Mouse (Mus musculus) CD4-positive, CD25-positive, alpha-beta regulatory T cell, adult 9 weeks (primary cell): Measurements from ENCODE around the gene Nova2. TPM values are rescaled to one million over a fixed set of nuclear protein-coding genes. Genes with fewer than 3 reads are reported as not detected.

Experiments
- polyA plus RNA-seq: library from polyadenylated mRNA; unstranded; fragments of 100-300 nt; shearing (Covaris generic); gene quantifications from one replicate; pipeline ENCODE4 v1.2.1, GENCODE M21; 2017

Gene Nova2
- polyA plus RNA-seq, result 0.06 TPM

DNA sequence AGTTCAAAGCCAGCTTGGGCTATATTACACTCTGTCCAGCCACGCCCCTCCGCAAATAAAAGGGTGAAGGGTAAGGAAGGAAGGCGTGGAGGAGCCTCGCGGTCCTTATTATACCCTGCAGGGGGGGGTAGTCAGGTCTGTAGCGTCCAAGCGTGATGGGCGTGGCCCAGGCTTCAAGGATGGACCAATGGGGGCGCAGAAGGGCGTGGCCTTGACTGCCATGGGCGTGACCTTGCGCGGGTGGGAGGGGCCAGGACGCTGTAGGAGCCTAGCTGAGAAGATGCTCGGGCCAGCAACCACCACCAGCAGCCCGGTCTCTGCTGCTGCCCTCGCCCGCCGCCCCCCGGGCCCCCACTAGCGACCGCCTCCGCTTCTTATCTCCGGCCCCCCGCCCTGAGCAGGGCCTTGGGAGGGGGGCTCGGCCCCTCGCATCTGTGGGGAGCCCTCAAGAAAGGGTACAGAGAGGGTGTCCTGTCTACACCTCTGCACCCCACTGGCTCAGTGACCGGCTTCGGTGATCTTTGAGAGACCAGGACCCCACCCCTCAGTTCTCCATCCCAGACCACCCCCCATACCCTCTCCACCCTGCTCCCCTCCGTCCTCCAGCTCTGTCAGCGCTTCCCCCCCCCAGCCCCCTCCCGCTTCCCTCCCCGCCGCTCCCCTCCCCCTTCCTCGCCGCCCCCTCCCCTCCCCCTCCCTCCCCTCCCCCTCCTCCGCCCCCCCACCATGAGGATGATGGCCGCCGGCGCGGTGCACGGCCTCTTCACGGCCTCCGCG, at the start of gene Nova2:
Gene Nova2 (plus strand): TSS at position 727 of the 777 bp plus-strand sequence.

DNA sequence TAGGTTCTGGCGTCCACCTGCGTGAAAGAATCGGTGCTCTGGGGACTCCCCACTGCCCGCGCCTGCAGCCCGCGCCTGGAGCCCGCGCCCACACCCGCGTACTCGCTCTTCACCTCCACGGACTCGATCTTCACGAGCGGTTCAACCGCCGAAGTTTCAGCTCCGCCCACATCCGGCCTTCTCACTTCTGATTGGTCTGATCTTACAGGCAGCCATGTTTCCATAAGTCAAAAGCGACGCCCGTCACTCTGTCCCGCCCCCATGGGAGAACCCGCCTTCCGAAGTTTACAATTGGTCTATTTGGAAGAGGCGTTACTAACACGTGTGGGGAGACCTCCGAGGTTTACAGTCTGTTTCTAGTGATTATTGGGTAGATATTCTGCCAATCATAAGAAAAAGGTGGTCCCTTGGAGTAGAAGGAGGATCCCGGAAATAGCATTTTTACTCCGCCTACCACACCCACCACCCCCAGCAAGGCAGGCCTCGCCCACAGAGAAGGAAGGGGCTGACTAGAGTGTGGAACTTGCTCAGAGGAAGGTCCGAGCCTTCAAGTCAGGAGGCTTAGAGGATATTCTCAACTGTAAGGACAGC, 15.4 kb upstream of the Nova2 start, which contains the start of gene Ccdc61:
Gene Ccdc61 (minus strand): TSS at position 175 of the 591 bp plus-strand sequence.

GRCm38 (mm10) chr7:18987100-18987499, 61.4 kb downstream of the Nova2 start, which contains the start of gene Nanos2:
Gene Nanos2 (plus strand): TSS chr7:18987400.

GRCm38 (mm10) chr7:18990601-18991295, 65.1 kb downstream of the Nova2 start, which contains the start of gene Mypop:
Gene Mypop (plus strand): TSS chr7:18991245.

GRCm38 (mm10) chr7:19003902-19004630, 78.4 kb downstream of the Nova2 start, which contains the start of gene Irf2bp1:
Gene Irf2bp1 (plus strand): TSS chr7:19004044.

Other genes starting within 250 kb of the Nova2 start
- gene Psg20, start 239.7 kb upstream of the Nova2 start, polyA plus RNA-seq, result not detected
- not detected for gene Psg22, start 207.8 kb upstream of the Nova2 start, polyA plus RNA-seq
- gene Psg19, start 127.4 kb upstream of the Nova2 start, polyA plus RNA-seq, result not detected
- not detected for gene Psg17, start 104.3 kb upstream of the Nova2 start, polyA plus RNA-seq
- gene Mill2, start 85.9 kb upstream of the Nova2 start, polyA plus RNA-seq, result not detected
- gene Pglyrp1, start 54.6 kb upstream of the Nova2 start, polyA plus RNA-seq, result 189 TPM
- gene Ccdc61, start 15.5 kb upstream of the Nova2 start, polyA plus RNA-seq, result 20.1 TPM
- not detected for gene Nanos2, start 61.5 kb downstream of the Nova2 start, polyA plus RNA-seq
- 3.5 TPM for gene Mypop, start 65.4 kb downstream of the Nova2 start, polyA plus RNA-seq
- gene Irf2bp1, start 78.2 kb downstream of the Nova2 start, polyA plus RNA-seq, result 3.1 TPM
- gene Foxa3, start 97.7 kb downstream of the Nova2 start, polyA plus RNA-seq, result not detected
- 19.0 TPM for gene Sympk, start 98.5 kb downstream of the Nova2 start, polyA plus RNA-seq
- not detected for gene Rsph6a, start 128.8 kb downstream of the Nova2 start, polyA plus RNA-seq
- not detected for gene Dmwd, start 150.3 kb downstream of the Nova2 start, polyA plus RNA-seq
- gene Dmpk, start 158.0 kb downstream of the Nova2 start, polyA plus RNA-seq, result 0.42 TPM
- 0.15 TPM for gene Six5, start 168.7 kb downstream of the Nova2 start, polyA plus RNA-seq
- not detected for gene Gm4969, start 192.5 kb downstream of the Nova2 start, polyA plus RNA-seq
- 28.3 TPM for gene Fbxo46, start 194.0 kb downstream of the Nova2 start, polyA plus RNA-seq
- gene Qpctl, start 223.4 kb downstream of the Nova2 start, polyA plus RNA-seq, result 17.4 TPM
- 54.7 TPM for gene Snrpd2, start 223.8 kb downstream of the Nova2 start, polyA plus RNA-seq
- gene Gipr, start 240.2 kb downstream of the Nova2 start, polyA plus RNA-seq, result not detected